Mouse (Mus musculus): ENCODE results near the gene Rasgrp2. TPM values are rescaled to one million over a fixed set of nuclear protein-coding genes. Genes with fewer than 3 reads are reported as not detected.

Rasgrp2 gene
- polyA plus RNA-seq, 1 experiment = 38.9 TPM

DNA sequence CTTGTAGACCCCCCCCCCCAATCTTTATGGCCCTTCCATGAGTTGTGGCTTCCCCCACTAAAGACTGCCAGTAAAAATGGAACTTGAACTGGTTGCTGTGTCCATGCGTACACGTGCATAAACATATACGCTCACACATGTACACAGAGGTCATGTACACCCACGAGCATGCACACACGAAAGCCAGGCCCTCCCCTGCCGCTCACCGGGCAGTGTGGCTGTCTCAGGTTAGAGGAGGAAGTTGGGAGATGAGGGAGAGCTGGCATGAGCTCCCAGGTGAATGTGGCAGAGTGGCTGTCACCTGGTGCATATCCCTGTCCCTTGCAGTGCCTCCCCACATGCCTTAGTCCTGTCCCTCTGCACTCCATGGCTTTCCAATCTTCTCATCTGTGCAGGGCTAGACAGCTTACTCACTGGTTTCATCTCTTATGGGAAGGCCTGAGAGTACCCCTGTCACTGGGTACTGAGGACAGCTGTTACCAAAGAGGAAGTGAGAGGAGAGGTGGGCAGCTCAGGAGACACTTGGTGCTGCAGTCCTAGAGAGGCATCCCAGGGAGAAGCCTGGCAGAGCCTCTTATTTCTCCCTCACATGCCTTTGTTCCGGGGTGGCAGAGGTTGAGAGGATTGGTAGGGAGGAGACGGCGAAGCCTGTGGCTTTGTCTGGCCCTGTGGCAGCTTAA is 55.0 kb downstream of the Rasgrp2 start:
- no peaks in the 10 kb centered on the region for H3K4me1 ChIP-seq (ENCODE audit: control insufficient read depth, insufficient read depth, insufficient read length, low read length)
- H3K27ac ChIP-seq (replicated peaks; ENCODE audit: low read depth, low read length) = no peak overlapping the region
- H3K4me3 ChIP-seq (ENCODE audit: insufficient read depth, low read depth, low read length) = no peak overlapping the region

DNA sequence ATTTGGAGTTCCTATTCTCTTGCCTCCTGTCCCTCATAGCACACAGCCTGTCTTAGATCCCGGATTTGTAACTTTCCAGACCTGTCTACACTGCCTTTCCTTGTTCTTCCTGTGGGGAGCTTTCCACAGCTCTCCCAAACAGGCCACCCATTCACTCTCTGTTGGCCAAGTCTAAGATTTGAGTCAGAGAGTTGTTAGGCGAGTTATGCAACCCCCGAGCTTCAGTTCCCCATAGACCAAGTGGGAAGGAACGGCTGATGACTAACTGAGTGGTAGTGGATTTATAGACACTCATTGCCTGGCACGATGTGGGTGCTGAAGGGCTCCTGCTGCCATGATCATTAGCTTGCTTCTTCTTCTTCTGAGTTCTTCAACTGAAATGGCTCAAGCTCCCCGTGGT is 60.4 kb downstream of the Rasgrp2 start:
- H3K27ac ChIP-seq (replicated peaks; ENCODE audit: low read depth, low read length) = no peak overlapping the region
- H3K4me1 ChIP-seq (ENCODE audit: control insufficient read depth, insufficient read depth, insufficient read length, low read length) = no peaks in the 10 kb centered on the region
- H3K4me3 ChIP-seq (ENCODE audit: insufficient read depth, low read depth, low read length) = no peak overlapping the region

DNA sequence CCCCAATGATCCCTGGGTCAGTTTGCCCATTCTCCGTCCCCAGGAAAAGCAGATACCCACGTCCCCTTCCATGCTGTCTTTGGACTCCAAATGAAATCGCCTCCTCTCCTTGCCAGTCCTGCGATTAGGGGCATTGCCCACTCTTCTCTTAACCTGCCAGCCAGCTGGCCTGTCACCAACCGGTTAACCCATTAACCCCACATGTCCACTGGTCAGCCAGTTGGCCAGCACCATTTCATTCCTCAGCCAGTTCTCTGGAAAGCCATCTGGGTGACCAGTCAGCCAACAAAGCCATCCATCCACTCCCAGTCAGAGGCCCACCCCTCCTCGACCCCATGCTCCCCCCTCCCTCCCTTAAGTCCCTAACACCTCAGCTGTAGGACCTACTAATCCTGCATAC is 63.7 kb downstream of the Rasgrp2 start:
- Histone ChIP-seq H3K27ac (replicated peaks; ENCODE audit: low read depth, low read length) (no peak overlapping the region), H3K4me1 (ENCODE audit: control insufficient read depth, insufficient read depth, insufficient read length, low read length) (no peaks in the 10 kb centered on the region), H3K4me3 (ENCODE audit: insufficient read depth, low read depth, low read length) (no peak overlapping the region)

DNA sequence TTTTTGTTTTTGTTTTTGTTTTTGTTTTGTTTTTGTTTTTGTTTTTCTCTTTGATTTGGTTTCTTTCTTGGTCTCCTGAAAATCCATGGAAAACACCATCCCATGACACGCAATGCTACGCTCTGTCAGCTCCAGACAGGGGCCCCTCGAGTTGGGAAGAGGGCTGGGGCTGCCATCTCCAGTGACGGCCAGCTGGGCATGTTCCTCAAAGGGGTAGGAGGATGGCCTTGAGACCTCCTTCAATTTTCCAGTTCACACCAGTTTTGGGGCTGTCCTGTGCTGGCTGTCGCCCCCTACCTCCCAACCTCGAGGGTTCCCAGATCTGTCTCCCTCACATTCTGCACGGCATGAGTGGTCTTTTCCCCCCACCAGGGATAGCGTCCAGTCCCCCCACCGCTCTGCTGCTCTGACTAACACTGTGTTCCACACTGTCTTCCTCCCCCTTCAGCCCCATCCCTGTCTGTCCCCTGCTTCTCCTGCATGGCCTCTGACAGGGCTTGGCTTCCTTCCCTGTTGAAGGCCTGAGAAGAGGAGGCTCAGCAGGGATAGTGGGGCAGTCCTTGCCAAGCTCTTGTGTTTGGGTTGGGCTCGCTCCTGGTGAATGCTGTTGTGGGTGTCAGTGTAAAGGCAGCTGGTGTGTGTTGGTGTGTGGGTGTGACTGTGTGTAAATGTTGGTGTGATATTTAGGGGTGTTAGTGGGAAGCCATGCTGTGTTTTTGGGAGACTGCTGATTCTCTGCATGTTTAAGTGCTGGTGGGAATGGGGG is 65.3 kb downstream of the Rasgrp2 start:
- Histone ChIP-seq H3K4me1 (ENCODE audit: control insufficient read depth, insufficient read depth, insufficient read length, low read length) (no peaks in the 10 kb centered on the region), H3K4me3 (ENCODE audit: insufficient read depth, low read depth, low read length) (no peak overlapping the region), H3K27ac (replicated peaks; ENCODE audit: low read depth, low read length) (no peak overlapping the region)

Other genes with a start within 250 kb of the Rasgrp2 start
- not detected in 2 replicates for gene Majin, start 215.0 kb upstream of the Rasgrp2 start, polyA plus RNA-seq (2012; ENCODE audit: insufficient read depth, insufficient read length, missing spikeins)
- not detected in 2 replicates for gene Gpha2, start 173.0 kb upstream of the Rasgrp2 start, polyA plus RNA-seq (2012; ENCODE audit: insufficient read depth, insufficient read length, missing spikeins)
- gene Ppp2r5b, start 163.5 kb upstream of the Rasgrp2 start, polyA plus RNA-seq (2012; ENCODE audit: insufficient read depth, insufficient read length, missing spikeins) = 33.0 and 41.3 TPM in 2 replicates
- 9.6 and 9.9 TPM in 2 replicates for gene Atg2a, start 157.7 kb upstream of the Rasgrp2 start, polyA plus RNA-seq (2012; ENCODE audit: insufficient read depth, insufficient read length, missing spikeins)
- gene Ehd1, start 122.6 kb upstream of the Rasgrp2 start, polyA plus RNA-seq (2012; ENCODE audit: insufficient read depth, insufficient read length, missing spikeins) = 39.6 and 42.8 TPM in 2 replicates
- 2.5 and 2.8 TPM in 2 replicates for gene Cdc42bpg, start 92.9 kb upstream of the Rasgrp2 start, polyA plus RNA-seq (2012; ENCODE audit: insufficient read depth, insufficient read length, missing spikeins)
- 13.9 and 22.2 TPM in 2 replicates for gene Men1, start 64.4 kb upstream of the Rasgrp2 start, polyA plus RNA-seq (2012; ENCODE audit: insufficient read depth, insufficient read length, missing spikeins)
- gene Map4k2, start 58.2 kb upstream of the Rasgrp2 start, polyA plus RNA-seq (2012; ENCODE audit: insufficient read depth, insufficient read length, missing spikeins) = 7.9 and 14.0 TPM in 2 replicates
- 47.9 and 56.8 TPM in 2 replicates for gene Sf1, start 35.6 kb upstream of the Rasgrp2 start, polyA plus RNA-seq (2012; ENCODE audit: insufficient read depth, insufficient read length, missing spikeins)
- gene Pygm, start 14.9 kb upstream of the Rasgrp2 start, polyA plus RNA-seq (2012; ENCODE audit: insufficient read depth, insufficient read length, missing spikeins) = 28.7 and 48.3 TPM in 2 replicates
- gene Nrxn2, start 19.4 kb downstream of the Rasgrp2 start, polyA plus RNA-seq (2012; ENCODE audit: insufficient read depth, insufficient read length, missing spikeins) = 1.1 and 2.3 TPM in 2 replicates
- gene Slc22a12, start 143.7 kb downstream of the Rasgrp2 start, polyA plus RNA-seq (2012; ENCODE audit: insufficient read depth, insufficient read length, missing spikeins) = 2.3 TPM in 1 of 2 replicates, not detected in the other